Mouse (Mus musculus) forebrain, embryonic 14.5 days (tissue): ENCODE measurements at regions not wholly inside any gene's neighbourhood (a gene's known extent, or its start where the extent isn't known, plus 50 kb on each side); places are given as distances from the start of the nearest gene placed in this dataset.

Experiments
- ATAC-seq: fragments of 200-750 bp; cut with Nextera tagmentation; 2 replicates; pipeline ENCODE4 v1.8.0; 2017; ENCODE audit warnings: mild to moderate bottlenecking, moderate library complexity
- DNase-seq: peaks from one replicate; pipeline ENCODE4 v3.0.0-alpha.2; 2015; ENCODE audit warnings: low spot score
- H3K27ac ChIP-seq: fragments of 300-500 bp; sonication (generic); 2 replicates; pipeline ENCODE4 v1.5.1; 2014; ENCODE audit warnings: low read depth, mild to moderate bottlenecking, control low read depth, low read length, moderate library complexity
- H3K27me3 ChIP-seq: fragments of 300-500 bp; sonication (generic); replicated peaks from 2 replicates; pipeline ENCODE4 v1.6.1; 2014; ENCODE audit warnings: low read length, control low read depth, mixed read lengths; ENCODE audit not compliant: control insufficient read depth, insufficient read depth
- H3K36me3 ChIP-seq: fragments of 300-500 bp; sonication (generic); 2 replicates; pipeline ENCODE4 v1.6.1; 2014; ENCODE audit warnings: low read length, control low read depth; ENCODE audit not compliant: control insufficient read depth, insufficient read depth
- H3K4me1 ChIP-seq: fragments of 300-500 bp; sonication (generic); 2 replicates; pipeline ENCODE4 v1.6.1; 2014; ENCODE audit warnings: antibody characterized with exemption, low read length, control low read depth; ENCODE audit not compliant: control insufficient read depth, insufficient read depth
- H3K4me2 ChIP-seq: fragments of 300-500 bp; sonication (generic); 2 replicates; pipeline ENCODE4 v1.6.1; 2014; ENCODE audit warnings: mild to moderate bottlenecking, control low read depth, low read length
- H3K4me3 ChIP-seq: fragments of 300-500 bp; sonication (generic); 2 replicates; pipeline ENCODE4 v1.5.1; 2014; ENCODE audit warnings: low read depth, low read length, control low read depth
- H3K9ac ChIP-seq: fragments of 300-500 bp; sonication (generic); 2 replicates; pipeline ENCODE4 v1.6.1; 2014; ENCODE audit warnings: mild to moderate bottlenecking, low read length, control low read depth, moderate library complexity
- H3K9me3 ChIP-seq: fragments of 300-500 bp; sonication (generic); replicated peaks from 2 replicates; pipeline ENCODE4 v1.6.1; 2016; ENCODE audit warnings: low read length, control low read depth, mixed read lengths; ENCODE audit not compliant: control insufficient read depth
- WGBS: fragments of 180-500 bp; shearing (Covaris S2); extraction: QIAGEN DNeasy Blood & Tissue Kit; methylation state at CpG from one replicate; pipeline ENCODE4 v1.1.7; 2014; 5-methylcytosine and 5-hydroxymethylcytosine counted together

DNA sequence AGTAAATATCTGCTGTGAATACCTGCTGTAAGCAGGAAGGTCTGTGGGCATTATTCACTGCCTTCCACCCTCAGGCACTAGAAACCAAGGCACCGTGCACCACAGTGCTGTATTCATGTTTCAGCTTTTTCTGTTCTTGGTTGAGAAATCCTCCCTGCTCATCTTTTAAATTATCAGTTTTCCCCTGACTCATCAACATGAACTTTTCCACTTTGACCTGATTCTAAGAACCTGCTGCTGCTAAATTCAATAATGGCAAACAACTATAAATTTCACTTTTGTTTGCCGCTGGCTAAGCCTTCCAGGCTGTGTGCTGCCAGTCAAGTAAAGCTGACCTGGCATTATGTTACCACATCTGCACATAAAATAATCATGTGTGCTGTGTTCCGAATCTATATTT, 126.1 kb upstream of the Gpc5 start:
- no peak for DNase-seq
- Histone ChIP-seq H3K36me3 (no peaks in the 10 kb centered on the region), H3K4me2 (no peak overlapping the region), H3K9me3 (no peaks in the 10 kb centered on the region), H3K9ac (no peak overlapping the region), H3K4me3 (no peak overlapping the region), H3K27ac (no peak overlapping the region), H3K4me1 (no peaks in the 10 kb centered on the region), H3K27me3 (no peaks in the 10 kb centered on the region)
- no peak for ATAC-seq
- 60% methylated on average over 3 of the region's 3 CpGs for WGBS

GRCm38 (mm10) chr14:114969020-114969419, 123.0 kb upstream of the Gpc5 start:
- DNase-seq: peak; percentile 65
- whole genome bisulfite sequencing: 82% methylated on average over 3 of the region's 3 CpGs

GRCm38 (mm10) chr14:114981120-114981519, 110.9 kb upstream of the Gpc5 start:
- no peak overlapping the region for H3K27ac ChIP-seq
- DNase-seq: peak; percentile 69
- WGBS: 79% methylated on average over 3 of the region's 3 CpGs

More at GRCm38 (mm10) chr14:114969020-114969419, 123.0 kb upstream of the Gpc5 start:
- no peak overlapping the region for H3K4me2 ChIP-seq
- H3K27me3 ChIP-seq: no peaks in the 10 kb centered on the region
- no peak overlapping the region for H3K4me3 ChIP-seq
- H3K4me1 ChIP-seq: no peaks in the 10 kb centered on the region
- no peaks in the 10 kb centered on the region for H3K36me3 ChIP-seq
- H3K9ac ChIP-seq: no peak overlapping the region
- no peak overlapping the region for H3K27ac ChIP-seq
- H3K9me3 ChIP-seq: no peaks in the 10 kb centered on the region
- peak; percentile 69; the same call in 1 of the 2 replicates for ATAC-seq

GRCm38 (mm10) chr14:115003223-115003622, 88.8 kb upstream of the Gpc5 start:
- Histone ChIP-seq H3K9ac (no peak overlapping the region), H3K36me3 (no peaks in the 10 kb centered on the region), H3K4me2 (no peak overlapping the region), H3K4me1 (no peaks in the 10 kb centered on the region), H3K9me3 (no peaks in the 10 kb centered on the region), H3K27me3 (no peaks in the 10 kb centered on the region), H3K4me3 (no peak overlapping the region), H3K27ac (no peak overlapping the region)
- no peak for DNase-seq
- 96% methylated on average over 2 of the region's 2 CpGs for WGBS
- ATAC-seq: no peak

More at GRCm38 (mm10) chr14:114981120-114981519, 110.9 kb upstream of the Gpc5 start:
- no peak overlapping the region for H3K4me3 ChIP-seq
- no peak for ATAC-seq
- no peaks in the 10 kb centered on the region for H3K36me3 ChIP-seq
- H3K4me1 ChIP-seq: no peaks in the 10 kb centered on the region
- H3K9me3 ChIP-seq: no peaks in the 10 kb centered on the region
- H3K9ac ChIP-seq: no peak overlapping the region
- no peak overlapping the region for H3K4me2 ChIP-seq
- H3K27me3 ChIP-seq: no peaks in the 10 kb centered on the region

- Histone ChIP-seq H3K4me3 (no peak overlapping the region), H3K4me2 (no peak overlapping the region), H3K9ac (no peak overlapping the region), H3K27ac (no peak overlapping the region), H3K36me3 (no peaks in the 10 kb centered on the region), H3K27me3 (no peaks in the 10 kb centered on the region), H3K4me1 (no peaks in the 10 kb centered on the region), H3K9me3 (no peaks in the 10 kb centered on the region)
- ATAC-seq: no peak
- no peak for DNase-seq
- 82% methylated on average over 6 of the region's 6 CpGs for WGBS
Observed at GRCm38 (mm10) chr14:115004733-115005405, 87.1 kb upstream of the Gpc5 start.

DNA sequence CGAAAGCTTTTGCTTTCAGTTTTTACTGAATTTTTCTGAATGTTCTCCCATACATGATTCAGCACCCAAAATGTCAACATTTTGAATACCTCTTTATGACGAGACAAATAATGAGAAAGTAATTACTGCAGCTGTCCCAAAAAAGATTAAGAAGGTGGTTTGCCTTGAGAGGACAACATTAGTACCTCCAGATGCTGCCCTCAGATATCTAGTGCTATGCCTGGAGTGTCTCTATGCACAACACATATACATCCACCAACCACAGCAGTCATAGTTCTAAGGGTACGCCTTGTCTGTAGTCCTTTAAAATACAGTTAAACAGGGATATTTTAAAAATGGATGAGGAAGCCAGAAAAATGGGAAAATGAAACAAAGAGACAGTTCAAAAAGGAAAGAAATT, 81.1 kb upstream of the Gpc5 start:
- H3K9ac ChIP-seq: no peak overlapping the region
- no peak overlapping the region for H3K27ac ChIP-seq
- WGBS: 92% methylated on average over 3 of the region's 3 CpGs
- no peaks in the 10 kb centered on the region for H3K9me3 ChIP-seq
- DNase-seq (no peak), ATAC-seq (no peak)
- H3K4me1 ChIP-seq: no peaks in the 10 kb centered on the region
- no peak overlapping the region for H3K4me2 ChIP-seq
- no peaks in the 10 kb centered on the region for H3K36me3 ChIP-seq
- H3K4me3 ChIP-seq: no peak overlapping the region
- H3K27me3 ChIP-seq: no peaks in the 10 kb centered on the region

DNA sequence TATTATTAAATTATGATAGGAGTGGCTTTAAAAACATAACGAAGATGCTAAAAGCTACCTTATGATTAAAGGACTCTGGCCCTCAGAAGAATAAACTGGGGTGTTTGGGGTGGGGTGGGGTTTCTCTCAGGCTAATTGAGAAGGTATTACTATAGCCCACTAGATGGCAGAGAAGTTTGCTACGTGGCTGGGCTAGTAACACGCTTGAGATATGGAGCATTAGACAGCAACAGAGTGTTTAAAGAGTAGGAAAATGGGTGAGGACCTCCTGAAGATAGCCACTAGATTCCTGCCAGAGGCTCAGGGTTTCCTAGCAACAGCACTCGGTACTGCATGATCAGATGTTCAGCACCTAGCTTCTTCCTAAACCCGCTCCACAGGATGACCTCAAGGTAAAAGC, 76.7 kb upstream of the Gpc5 start:
- no peaks in the 10 kb centered on the region for H3K27me3 ChIP-seq
- 43% methylated on average over 5 of the region's 5 CpGs for WGBS
- no peak overlapping the region for H3K4me2 ChIP-seq
- H3K4me1 ChIP-seq: no peaks in the 10 kb centered on the region
- ATAC-seq (no peak), DNase-seq (peak; percentile 11)
- H3K4me3 ChIP-seq: no peak overlapping the region
- no peak overlapping the region for H3K27ac ChIP-seq
- no peaks in the 10 kb centered on the region for H3K36me3 ChIP-seq
- H3K9me3 ChIP-seq: no peaks in the 10 kb centered on the region
- H3K9ac ChIP-seq: no peak overlapping the region

DNA sequence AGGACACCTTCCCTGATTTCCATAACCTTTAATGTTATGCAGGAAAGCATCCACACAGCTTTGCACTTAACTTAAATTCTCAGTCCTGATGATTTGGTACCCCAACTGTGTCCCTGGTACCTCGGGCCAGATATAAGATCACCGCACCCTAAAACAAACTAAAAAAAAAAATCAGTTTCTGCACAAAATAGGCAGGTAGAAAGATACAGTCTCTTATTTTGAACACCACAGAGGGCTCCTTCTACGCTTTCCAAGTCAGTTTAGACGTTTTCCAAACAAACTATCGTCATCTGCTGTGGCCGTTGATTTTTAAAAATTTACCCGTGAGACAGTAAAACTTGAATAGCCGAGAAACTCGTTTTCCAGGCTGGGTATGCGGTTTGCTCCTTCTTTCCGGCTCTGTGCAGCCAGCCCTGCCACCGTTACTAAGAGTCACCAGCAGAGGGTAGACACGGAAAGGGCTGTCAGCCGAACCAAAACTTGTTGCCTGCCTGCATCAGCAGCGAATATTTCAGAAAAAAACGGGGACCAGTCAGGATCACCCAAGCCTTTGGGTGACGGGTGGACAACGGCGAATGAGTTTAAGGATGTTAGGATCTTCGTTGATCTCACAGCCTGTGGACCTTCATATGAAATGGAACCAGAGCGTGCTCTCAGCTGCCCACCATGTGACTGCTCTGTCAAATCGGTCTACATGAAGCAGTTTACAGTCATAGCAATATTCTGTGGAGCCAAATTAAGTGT, 74.4 kb upstream of the Gpc5 start:
- Histone ChIP-seq H3K36me3 (no peaks in the 10 kb centered on the region), H3K9ac (no peak overlapping the region)

DNA sequence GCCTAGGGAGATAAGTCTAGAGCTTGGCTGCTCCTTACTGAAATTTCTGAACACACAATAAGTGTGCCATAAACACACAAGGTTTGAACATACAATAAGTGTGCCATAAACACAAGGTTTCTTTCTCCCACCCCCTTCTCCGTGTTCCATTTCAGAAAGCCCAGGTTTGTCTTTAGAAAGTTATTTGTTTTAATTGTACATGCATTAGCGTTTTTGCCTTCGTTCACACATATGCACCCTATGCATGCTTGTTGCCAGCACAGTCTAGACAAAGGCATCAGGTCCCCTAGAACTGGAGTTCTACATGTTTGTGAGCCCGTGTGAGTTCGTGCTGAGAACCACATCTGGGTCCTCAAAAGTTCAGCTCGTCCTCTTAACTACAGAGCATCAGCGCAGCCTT, 64.0 kb upstream of the Gpc5 start:
- 82% methylated on average over 7 of the region's 7 CpGs for WGBS
- no peak overlapping the region for H3K4me3 ChIP-seq
- H3K4me2 ChIP-seq: no peak overlapping the region
- H3K9ac ChIP-seq: no peak overlapping the region
- no peaks in the 10 kb centered on the region for H3K27me3 ChIP-seq
- no peaks in the 10 kb centered on the region for H3K36me3 ChIP-seq
- no peak overlapping the region for H3K27ac ChIP-seq
- DNase-seq (no peak), ATAC-seq (no peak)
- no peaks in the 10 kb centered on the region for H3K4me1 ChIP-seq
- no peaks in the 10 kb centered on the region for H3K9me3 ChIP-seq

More for the DNA sequence above, 74.4 kb upstream of the Gpc5 start:
- ATAC-seq (peak; percentile 92), DNase-seq (peak; percentile 74)
- no peaks in the 10 kb centered on the region for H3K9me3 ChIP-seq
- 25% methylated on average over 22 of the region's 22 CpGs for WGBS
- H3K4me1 ChIP-seq: no peaks in the 10 kb centered on the region
- no peaks in the 10 kb centered on the region for H3K27me3 ChIP-seq
- H3K27ac ChIP-seq: no peak overlapping the region
- peak overlapping the region; percentile 14 for H3K4me3 ChIP-seq
- H3K4me2 ChIP-seq: peak overlapping the region; percentile 44
